Mouse (Mus musculus) CH12.LX (cell line): ENCODE measurements around the gene Fa2h.

Experiments
- CHD1 ChIP-seq: IDR thresholded peaks from 2 replicates; pipeline ENCODE4 v1.6.1; 2012; ENCODE audit warnings: low read depth, low read length, improper control_type of control experiment, inconsistent platforms
- CTCF ChIP-seq, 2 experiments: IDR thresholded peaks in 1 of 2; conservative IDR thresholded peaks in 1 of 2; 2 replicates each; pipeline ENCODE4 v1.5.1; 2011 to 2012; ENCODE audit warnings: low read depth in 2 of 2, low read length in 2 of 2, improper control_type of control experiment in 1 of 2, inconsistent platforms in 1 of 2, mild to moderate bottlenecking in 1 of 2, moderate library complexity in 1 of 2
- EP300 ChIP-seq: IDR thresholded peaks from 2 replicates; pipeline ENCODE4 v1.6.1; 2011; ENCODE audit warnings: low read length, improper control_type of control experiment
- JUN ChIP-seq: IDR thresholded peaks from 2 replicates; pipeline ENCODE4 v1.6.1; 2011; ENCODE audit warnings: low read depth, mild to moderate bottlenecking, low read length, improper control_type of control experiment, moderate library complexity; ENCODE audit not compliant: insufficient read depth
- KAT2A ChIP-seq: IDR thresholded peaks from 2 replicates; pipeline ENCODE4 v1.6.1; 2012; ENCODE audit warnings: low read length, improper control_type of control experiment, inconsistent platforms; ENCODE audit not compliant: insufficient replicate concordance
- MAZ ChIP-seq: IDR thresholded peaks from 2 replicates; pipeline ENCODE4 v1.6.1; 2012; ENCODE audit warnings: low read depth, mild to moderate bottlenecking, inconsistent platforms, low read length, improper control_type of control experiment, moderate library complexity
- POLR2A ChIP-seq: IDR thresholded peaks from 2 replicates; pipeline ENCODE4 v1.6.1; 2011; ENCODE audit warnings: low read depth, mild to moderate bottlenecking, improper control_type of control experiment, low read length
- ZNF384 ChIP-seq: IDR thresholded peaks from 2 replicates; pipeline ENCODE4 v1.6.1; 2012; ENCODE audit warnings: low read depth, low read length, improper control_type of control experiment, inconsistent platforms

DNA sequence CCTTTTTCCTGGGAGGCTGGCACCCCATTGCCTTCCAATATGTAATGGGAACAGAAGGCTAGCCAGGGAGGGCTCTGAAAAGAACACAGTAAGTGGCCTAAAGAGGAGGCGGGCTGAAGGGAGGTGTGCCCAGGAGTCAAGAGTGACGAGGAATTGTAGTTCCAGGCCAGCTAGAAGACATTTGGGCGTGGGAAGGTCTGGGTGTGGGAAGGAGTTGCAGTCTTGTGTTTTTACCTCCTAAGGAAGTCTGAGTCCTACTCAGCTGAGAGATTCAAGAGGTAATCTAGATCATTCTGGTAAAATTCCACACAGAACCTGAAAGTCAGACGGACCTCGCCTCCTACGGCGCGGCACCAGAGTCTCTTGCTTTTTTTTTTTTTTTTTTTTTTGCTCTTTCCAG lies 30.1 kb downstream of the Fa2h start:
- TF ChIP-seq EP300 = no peak
- TF ChIP-seq CHD1 = no peak
- no peak for TF ChIP-seq CTCF (conservative IDR thresholded peaks at IDR 0.05 in 1 of 2, IDR thresholded peaks at IDR 0.05 in 1 of 2; ENCODE audit: low read depth in 2 of 2, low read length in 2 of 2)
- no peak for TF ChIP-seq KAT2A
- TF ChIP-seq POLR2A = no peak
- no peak for TF ChIP-seq MAZ
- no peak for TF ChIP-seq JUN
- TF ChIP-seq ZNF384 = no peak
